Mouse (Mus musculus) E14TG2a.4 (cell line): ENCODE data around the gene Tgfbr1.

Source experiments
- CTCF ChIP-seq: conservative IDR thresholded peaks from 2 replicates; pipeline ENCODE4 v1.5.1; 2014; ENCODE audit warnings: low read length
- NANOG ChIP-seq: IDR thresholded peaks from 2 replicates; pipeline ENCODE4 v1.6.1; 2014; ENCODE audit warnings: borderline replicate concordance, low read length, mixed read lengths
- POU5F1 ChIP-seq: IDR thresholded peaks from 2 replicates; pipeline ENCODE4 v1.6.1; 2014; ENCODE audit warnings: low read length, borderline replicate concordance

DNA sequence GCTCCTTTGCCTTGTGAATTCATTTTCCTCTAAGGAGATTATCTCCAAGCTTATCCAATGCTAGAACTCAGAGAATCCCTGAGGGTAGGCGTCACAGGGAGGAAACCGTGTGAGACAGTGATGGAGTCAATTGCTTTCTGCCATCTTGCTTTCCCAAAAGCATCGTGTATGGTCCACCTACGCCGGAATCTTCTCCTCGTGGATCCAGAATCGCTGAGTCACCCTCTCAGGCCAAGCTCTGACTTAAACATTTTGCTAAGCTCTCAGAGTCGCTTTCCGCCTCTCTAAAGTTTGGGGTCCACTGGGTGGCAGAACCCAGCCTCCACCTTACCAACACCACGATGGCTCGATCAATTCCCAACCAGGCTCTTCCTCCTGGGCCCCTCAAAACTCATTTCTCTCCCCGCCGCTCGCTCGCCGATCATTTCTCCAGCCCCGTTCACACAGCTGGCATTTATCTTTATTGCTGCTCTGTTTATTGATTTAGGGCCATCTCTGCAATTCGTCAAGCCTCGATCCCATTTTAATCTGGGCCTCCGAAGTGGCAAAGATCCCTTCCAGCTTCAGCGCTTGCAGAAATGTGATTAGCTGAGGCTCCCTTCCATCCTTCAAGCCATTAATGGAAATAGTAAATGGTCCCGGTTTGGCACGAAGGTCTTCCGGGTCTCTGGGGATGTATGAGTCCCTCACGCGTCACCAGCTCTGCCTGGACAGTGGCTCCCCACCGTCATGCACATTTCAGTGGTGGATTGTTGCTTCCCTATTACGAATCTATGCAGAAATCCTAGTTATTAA, 82.7 kb downstream of the Tgfbr1 start:
- TF ChIP-seq CTCF (no peak), NANOG (no peak), POU5F1 (no peak)
